Mouse (Mus musculus) testis, adult 2 months (tissue): Measurements from ENCODE around the gene Top3a.

ENCODE experiments used
- CTCF ChIP-seq: fragments of 200-500 bp; IDR thresholded peaks from 2 replicates; pipeline ENCODE4 v1.5.1; 2012; ENCODE audit warnings: low read depth, mild to moderate bottlenecking, inconsistent platforms, low read length, moderate library complexity; ENCODE audit not compliant: control insufficient read depth, insufficient read depth, insufficient replicate concordance
- POLR2A ChIP-seq: fragments of 200-500 bp; IDR thresholded peaks from 2 replicates; pipeline ENCODE4 v1.6.1; 2012; ENCODE audit warnings: low read depth, mild to moderate bottlenecking, inconsistent platforms, low read length, moderate library complexity; ENCODE audit not compliant: control insufficient read depth

GRCm38 (mm10) chr11:60766969-60767368 lies 10.2 kb downstream of the Top3a start:
- no peak for TF ChIP-seq CTCF
- TF ChIP-seq POLR2A: no peak
